Mouse (Mus musculus) embryo, embryonic 10 days (tissue): Measurements from ENCODE around the gene Aldh8a1.

Source experiments
- DNase-seq: peaks from one replicate; pipeline ENCODE4 v3.0.0-alpha.2; 2015; ENCODE audit warnings: low spot score

Gene Aldh8a1

DNA sequence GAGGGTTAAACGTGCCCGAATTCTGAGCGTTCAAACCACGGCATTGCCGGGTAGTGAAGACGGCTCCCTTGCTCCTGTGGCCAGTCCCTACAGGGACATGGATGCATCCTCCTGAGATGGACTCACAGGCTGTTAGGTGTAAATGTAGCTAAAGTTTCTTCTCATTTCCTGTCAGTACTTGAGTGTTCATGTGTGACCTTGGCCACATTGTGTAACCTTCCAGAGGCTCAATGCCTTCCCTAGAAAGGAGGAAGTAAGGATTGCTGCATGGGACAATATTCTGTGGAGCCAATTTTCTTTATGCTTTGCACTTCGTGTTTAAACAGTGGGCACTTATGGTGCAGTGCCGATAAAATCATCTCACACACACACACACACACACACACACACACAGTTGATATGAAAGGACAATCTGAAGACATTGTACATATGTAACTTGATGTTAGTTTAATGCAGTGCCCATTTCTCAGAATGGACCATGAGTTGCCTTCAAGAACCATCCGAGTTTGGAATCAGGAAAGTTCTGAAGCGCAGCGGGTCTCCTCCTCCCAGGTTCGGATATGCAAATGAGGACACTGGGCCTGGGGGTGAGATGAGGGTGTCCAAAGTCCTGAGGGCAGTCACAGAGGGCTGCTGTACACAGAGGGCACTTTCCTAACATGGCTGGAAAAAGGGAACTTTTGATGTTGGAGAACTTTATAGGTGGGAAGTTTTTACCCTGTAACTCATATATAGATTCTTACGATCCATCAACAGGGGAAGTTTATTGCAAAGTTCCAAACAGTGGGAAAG, at the start of gene Aldh8a1:
TSS of gene Aldh8a1 (plus strand) at position 610 of the 792 bp plus-strand sequence.
- DNase-seq: no peak

DNA sequence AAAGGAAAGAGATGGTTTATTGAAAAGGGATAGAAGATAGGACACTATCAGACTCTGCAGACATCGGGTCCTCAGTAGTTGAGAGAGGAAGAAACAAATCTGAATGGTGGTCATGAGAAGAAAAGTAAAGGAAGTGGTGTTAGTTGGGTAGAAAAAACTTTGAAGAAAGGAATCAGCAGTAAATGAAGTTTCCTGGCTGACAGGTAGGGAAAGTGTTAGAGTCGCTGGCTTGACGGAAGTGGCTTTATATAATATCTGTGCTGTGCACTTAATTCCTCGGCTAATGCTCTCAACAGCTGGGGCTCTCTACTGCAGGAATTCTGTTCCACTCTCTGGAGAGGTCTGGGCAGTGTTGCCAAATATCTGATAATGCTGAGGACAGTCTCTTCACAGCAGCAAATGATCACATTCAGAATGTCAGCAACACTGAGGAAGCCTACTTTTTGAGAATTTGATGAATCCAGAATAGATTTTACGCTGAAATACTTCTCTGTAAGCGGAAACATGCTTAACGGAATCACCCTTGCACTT, 49.4 kb upstream of the Aldh8a1 start:
- no peak for DNase-seq

DNA sequence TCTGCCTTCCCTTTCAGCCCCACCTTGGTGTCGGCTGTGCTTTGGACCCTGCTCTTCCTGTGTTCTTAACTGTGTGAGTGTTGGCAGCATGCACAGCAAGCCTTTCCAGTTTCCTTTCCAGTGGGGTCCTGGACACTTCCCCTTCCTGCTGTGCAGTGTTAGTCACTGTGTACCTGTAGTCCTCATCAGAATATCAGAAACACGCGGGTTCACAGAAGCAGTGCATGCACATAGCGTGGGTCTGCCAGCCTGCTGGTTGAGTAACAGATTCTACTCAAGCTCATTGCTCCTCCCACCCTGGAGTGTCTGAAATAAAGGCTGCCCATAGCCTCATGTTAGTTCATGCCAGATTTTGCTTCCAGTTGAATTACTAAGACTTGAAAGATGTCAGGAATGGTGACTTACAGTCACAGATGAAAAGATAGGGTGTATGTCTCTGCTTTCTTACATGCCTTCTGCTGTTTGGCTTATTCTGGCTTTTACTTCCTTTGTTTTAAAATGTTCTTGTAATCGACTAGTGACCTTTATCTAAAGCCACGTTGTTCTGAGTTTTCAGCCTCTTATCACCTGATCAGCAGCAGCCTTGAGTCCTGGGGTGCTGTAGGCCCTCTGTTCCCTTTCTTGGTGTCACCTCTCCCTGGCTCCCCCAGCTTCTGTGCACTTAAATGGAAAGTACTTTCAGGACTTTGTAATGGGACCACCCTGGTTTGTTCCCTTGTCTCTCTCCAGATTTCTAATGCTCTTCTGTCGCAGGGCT, 42.6 kb upstream of the Aldh8a1 start:
- no peak for DNase-seq

DNA sequence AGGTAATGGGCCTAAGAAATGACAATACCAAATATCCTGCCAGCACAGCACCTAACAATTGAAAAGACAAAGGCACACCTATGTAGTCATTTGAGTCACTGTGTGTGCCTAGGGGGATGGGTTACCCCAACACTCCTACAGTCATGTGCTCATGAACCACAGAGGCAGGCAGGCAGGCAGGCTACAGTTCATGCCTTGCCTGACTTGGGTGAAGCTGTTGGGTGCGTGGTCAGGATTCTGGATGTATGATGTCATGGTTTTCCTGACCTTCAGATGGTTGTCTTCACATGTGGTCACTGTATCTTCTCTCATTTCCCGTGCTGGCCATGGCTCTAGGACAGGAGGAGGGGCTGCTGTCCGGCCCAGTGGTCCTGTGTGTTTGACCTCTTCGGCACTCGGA, 41.6 kb upstream of the Aldh8a1 start:
- DNase-seq: no peak

DNA sequence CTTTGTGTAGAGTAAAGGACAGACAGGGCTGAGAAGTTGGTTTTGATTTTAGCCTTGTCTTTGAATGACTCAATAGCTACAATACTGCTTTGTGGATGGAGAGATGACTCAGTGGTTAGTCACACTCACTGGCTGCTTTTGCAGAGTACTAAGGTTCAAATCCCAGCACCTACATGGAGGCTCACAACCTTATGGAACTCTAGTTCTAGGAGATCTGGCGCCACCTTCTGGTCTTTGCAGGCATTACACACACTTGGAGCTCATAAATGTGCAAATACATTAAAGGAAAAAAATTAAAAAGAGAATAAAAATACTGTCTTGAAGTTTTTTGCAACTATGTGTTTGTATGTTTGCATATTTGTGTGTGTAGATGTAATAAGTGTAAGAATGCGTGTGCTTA, 39.9 kb upstream of the Aldh8a1 start:
- DNase-seq: peak; percentile 22

DNA sequence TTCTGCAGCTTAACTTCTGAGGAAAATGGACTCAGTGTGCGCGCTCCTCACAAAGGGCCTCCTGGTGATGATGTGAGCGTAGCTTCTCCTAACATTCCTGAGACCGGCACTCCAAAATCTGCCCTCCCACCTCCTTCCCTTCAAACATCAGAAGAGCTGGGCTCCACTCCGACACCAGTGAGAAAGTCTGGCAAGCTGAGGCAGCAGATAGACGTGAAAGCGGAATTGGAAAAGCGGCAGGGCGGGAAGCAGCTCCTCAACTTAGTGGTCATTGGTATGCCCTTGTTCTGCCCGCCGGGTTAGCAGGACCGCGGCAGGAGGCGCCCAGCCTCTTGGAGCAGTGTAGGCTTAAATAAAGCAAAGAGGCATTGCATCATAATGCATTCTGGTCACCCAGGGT, 35.4 kb upstream of the Aldh8a1 start:
- DNase-seq: no peak

DNA sequence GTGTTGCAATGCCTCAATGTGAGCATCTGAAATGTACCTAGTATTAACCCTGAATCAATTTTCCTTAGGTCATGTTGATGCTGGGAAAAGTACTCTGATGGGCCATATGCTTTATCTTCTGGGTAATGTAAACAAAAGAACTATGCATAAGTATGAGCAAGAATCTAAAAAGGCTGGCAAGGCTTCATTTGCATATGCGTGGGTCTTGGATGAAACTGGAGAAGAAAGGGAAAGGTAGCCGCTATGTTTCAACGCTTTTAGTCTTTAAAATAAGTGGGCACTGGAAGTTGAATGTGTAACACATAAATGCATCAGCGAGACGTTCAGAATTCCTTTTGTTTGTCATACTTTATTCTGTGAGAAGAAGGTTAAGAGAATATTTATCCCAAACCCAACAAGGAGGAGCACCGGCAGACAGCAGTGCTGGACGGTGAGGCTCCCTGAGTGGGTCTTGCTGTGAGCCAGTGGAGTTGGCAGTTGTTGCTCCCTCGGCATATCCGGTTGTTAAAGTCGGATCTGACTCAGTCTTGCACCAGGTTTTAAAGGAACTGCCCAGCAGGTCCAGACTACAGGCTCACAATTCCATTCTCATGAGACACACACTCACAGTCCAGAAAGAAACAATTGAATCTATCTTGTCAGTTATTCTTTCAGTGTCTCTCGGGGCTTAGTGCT, 34.6 kb upstream of the Aldh8a1 start:
- no peak for DNase-seq

DNA sequence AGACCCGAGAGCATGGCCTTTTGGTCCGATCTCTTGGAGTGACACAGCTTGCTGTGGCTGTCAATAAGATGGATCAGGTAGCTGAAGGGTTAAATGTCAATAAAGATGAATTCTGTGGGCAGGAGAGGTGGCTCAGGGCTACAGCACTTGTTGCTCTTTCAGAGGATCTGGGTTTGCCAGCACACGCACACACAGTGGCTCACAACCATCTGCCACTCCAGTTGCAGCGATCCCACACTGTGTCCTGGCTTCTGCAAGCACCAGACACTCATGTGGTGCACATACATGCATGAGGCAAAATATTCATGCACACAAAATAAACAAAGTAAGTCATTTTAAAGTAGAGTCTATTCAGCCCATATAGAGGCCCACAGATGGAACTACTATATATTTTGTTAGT, 29.8 kb upstream of the Aldh8a1 start:
- DNase-seq: no peak

DNA sequence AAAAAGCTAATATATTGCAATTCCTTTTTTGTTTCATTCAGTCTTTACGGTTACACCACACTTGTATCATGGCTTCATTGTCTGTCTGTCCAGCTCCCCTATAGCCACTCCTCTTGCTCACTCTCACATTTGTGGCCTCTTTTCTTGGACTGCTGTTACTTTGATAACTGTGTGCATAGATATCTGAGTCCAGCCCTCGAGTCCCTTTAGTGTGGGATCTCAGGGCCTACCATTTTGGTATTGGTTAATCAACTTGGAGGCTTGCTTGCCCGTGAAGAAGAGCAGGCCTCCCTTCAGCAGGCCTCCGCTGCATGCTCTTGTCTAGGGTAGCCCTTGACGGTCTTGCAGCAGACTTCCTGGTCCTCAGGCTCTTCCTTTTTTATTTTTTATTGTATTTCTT, 27.6 kb upstream of the Aldh8a1 start:
- no peak for DNase-seq

DNA sequence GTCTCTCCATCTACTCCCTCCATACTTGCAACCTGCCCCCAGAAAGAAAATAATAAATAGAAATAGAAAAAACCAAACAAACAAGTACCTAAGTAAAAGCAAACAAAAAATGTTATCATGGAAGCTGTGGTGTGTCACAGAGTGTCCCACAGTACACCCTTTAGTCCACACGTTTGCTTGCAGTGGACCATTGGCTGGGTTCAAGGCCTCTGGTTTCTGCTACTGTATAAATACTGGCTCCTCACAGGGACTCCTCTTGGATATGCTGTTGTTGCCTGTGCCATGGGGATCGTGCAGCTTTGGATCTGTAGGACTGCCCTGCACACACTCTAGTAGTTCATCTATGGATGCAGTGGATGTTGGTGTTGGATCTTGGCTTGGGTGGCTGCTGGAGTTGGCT, 27.1 kb upstream of the Aldh8a1 start:
- DNase-seq: no peak

DNA sequence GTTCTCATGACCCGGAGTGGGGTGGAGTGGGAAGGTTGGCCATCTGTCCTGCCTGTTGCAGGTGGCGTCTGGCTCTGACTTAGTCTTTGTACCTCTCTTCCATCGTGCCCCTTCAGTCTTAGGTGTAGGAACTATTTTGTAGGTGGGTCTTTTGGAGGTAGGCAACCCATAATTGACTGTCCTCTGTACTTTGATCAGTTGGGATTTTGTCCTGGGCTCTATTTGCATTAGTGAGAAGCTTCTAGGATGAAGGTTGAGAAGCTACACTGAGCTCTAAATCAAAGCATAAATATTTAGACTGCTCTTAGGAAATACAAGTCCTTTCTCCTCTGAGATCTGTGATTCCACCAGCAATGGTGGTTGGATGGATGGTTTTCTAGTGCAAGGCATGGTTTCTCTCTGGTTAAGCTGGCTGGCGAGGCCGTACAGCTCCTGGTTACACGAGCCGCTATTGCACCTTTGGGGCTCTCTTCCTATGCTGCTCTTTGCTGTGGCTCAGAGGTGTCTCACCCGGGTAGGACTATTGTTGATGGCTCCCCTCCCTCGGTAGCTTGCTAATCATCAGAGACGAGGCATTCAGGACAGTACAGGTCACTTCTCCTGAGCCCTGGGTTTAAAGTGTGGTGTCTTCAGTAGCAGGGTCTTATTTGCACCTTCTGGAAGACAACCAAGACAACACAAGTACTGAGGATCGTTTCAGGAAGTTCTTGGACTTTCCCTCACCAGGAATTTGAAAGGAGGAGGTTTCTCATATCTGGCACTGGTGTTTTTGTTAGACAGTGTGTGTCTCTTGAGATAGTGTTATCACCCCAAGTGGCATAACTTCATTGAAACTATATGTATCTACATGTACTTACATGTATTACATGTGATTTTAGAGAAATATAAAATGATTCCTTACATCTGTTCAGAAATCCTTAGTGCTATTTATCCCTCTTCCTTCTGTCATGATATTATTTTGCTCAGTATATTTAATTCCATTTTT, 26.3 kb upstream of the Aldh8a1 start:
- DNase-seq: no peak

DNA sequence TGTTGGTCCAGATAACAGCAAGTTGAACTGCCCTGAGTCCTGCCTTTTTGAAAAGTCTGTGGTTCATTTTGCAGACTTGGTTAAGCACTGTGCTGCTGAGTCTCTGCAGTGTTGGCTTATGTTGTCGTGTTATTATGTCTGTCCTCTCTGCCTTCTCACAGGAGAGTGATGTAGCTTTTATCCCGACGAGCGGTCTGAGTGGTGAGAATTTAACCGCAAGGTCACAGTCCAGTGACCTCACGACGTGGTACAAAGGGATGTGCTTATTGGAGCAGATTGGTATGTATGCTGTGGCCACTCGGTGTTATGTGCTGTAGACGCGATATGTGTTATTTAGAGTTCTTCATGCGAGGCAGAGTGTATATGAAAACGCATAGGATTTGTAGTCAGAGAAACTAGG, 25.3 kb upstream of the Aldh8a1 start:
- peak; percentile 34 for DNase-seq

DNA sequence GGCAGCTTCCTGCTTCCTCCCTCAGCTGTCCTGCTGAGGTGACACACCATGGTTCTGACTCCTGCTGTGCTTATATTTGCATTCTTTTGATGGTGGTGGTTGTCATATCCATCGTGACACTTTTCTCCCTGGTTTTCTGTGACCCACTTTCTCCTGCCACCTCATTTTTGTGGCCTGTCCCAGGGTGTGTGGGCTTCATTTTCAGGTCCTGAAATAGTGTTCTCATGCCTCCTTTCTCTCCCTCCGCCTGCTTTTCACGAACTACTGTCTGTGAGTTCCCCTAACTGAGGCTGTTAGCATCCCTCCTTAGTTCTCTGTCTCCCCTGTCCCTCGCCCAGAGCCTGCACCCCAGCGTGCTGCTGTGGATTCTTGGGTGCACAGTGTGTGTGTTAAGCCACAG, 23.2 kb upstream of the Aldh8a1 start:
- DNase-seq: no peak

DNA sequence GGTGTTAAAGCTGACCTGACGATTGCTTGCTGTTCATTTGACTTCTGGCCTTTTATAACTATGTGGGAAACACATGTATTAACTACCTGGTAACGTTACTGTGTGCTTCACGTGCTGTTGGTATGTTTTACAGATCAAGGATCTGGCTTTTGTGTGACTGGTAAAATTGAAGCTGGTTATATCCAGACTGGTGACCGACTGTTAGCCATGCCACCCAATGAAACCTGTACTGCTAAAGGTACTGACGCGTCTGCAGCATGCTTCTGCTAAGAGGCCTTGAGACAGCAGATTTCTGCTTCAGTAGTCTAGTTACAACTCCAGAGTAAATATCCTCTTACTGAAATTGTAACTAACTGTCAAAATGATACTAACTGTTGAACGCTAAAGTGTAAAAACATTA, 22.6 kb upstream of the Aldh8a1 start:
- DNase-seq: no peak

DNA sequence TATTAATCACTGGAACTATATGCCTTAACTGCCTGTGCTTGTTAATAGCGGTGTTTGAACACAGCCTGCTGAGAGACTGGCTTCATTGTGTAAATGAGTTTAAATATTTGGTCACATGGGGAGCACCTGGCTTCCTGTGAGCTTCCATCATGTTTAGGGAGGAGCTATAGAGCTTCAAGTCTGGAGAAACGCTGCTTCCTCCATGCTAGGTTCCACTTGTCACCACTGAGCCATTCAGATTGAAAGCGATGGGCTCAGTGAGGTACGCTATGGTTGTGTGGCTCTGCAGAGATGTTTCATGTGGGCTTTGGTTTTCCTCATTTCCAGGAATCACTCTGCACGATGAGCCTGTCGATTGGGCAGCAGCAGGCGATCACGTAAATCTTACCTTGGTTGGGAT, 19.1 kb upstream of the Aldh8a1 start:
- no peak for DNase-seq

DNA sequence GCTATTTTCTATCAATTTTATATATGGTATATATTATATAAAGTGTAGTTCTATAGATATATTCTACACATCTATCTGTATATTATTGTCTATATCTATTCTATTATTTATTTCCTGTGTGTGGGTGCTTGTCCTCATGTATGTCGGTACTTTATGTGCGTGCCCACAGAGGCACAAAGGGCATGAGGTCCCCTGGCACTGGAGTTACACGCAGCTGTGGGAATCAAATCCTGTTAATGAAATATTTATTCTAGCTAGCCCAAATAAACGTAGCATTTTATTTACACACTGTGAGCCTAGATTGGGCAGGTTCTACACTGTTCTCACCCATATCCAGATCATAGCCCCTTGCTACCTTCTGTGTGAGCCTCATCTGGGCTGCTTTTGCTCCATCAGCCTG, 18.0 kb upstream of the Aldh8a1 start:
- DNase-seq: no peak

DNA sequence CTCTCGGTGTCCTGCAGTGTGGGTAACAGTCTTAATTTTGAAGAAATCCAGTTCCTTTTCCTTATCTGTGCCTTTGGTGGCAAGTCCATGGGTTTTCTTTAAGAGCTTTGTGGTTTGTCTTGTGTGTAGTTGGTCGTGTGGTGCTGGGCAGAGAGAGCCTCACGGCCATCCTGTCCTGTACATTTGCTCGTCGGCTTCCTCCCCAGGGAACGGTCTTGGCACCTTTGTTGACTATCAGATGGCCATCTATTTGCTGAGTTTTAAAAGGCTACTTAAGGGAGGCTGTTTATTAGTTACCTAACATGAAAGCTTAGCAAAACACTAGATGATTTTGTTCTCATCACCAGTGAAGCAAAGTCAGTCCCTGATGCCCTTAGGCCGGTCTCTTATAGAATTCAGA, 15.2 kb upstream of the Aldh8a1 start:
- DNase-seq: no peak

DNA sequence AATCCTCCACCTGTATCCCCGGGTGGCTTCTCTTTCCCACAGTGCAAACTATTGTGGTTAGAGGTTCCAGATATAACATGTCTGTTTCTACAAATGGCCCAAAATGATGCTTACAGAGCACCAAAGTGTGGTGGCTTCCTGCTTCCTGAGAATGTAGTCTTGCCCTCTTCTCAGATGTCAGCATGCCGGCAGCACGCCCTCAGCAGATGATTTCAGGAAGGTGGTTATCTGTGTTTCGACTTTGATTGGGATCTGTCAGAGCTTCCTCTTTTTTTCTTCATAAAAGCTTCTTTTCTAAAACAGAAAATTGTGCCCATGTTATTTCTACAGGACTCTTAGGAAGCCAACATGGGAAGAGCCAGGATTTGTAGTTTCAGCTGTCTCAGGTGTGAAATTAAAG, 13.8 kb upstream of the Aldh8a1 start:
- DNase-seq: no peak

DNA sequence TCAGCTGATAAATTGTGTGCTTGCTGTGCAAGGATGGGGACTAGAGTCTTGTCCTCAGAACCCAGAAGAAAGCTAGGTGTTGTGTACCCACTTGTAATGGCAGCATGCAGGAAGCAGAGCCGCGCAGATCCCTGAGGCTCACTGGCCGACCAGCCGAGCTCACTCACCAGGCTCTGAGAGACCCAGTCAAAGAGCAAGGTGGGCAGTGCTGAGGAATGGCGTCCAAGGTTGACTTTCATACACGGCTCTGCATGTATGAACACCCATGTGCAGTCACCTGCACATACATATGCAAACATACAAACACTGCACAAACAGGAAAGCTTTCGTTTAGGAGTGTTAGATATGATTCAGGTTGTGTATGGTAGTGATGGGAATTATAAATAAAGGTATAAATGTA, 12.1 kb upstream of the Aldh8a1 start:
- DNase-seq: no peak

DNA sequence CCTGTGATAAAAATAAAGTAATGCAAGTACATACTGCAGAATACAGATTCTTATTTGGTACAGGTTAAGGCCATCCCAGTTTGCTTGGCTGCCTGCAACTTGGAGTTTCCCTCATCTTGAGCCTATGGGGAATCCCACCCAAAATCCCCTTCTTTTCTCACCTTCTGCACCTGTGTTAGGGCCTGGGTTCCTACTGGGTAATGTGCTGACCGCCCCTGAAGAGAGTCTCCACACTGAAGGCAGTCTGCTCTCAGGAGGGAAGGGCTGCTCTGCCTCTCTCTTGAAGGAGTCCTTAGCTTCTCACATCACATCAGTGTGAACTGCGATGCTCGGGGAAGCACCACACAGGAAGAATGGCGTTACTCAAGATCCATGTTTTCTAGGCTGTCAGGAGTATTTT, 11.2 kb upstream of the Aldh8a1 start:
- no peak for DNase-seq

DNA sequence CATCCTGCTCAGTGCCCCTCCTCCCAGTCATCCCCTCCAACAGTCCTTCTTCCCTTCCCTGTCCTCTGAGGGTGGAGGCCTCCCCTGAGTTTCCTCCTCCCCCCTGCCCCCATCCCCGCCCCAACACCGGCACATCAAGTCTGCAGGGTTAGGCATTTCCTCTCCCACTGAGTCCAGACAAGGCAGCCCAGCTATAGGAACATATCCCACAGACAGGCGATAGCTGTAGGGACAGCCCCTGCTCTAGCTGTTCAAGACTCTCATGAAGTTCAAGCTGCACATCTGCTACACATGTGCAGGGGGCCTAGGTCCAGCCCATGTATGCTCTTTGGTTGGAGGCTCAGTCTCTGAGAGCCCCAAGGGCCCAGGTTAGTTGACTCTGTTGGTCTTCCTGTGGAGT, 10.6 kb upstream of the Aldh8a1 start:
- no peak for DNase-seq

DNA sequence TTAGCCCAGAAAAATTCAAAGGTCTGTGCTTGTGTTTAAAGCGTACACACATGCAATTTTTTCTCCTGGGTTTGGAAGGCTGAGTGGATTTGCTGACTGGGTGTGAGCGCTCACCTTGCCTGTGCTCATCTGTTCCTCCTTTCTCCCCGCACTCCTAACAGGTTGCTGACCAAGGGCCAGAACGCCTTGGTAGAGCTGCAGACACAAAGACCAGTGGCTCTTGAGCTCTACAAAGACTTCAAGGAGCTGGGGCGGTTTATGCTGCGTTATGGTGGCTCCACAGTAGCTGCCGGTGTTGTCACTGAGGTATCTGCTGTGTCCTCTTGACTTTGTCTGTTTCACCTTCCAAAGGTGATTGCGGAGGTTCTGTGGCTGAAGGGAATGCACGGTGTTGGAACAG, 9.6 kb upstream of the Aldh8a1 start:
- no peak for DNase-seq
